Mouse (Mus musculus) erythroblast, embryonic 14.5 days (primary cell): ENCODE data around the gene Dip2c. TPM values are rescaled to one million over a fixed set of nuclear protein-coding genes. Genes with fewer than 3 reads are reported as not detected.

ENCODE experiments used
- H3K27me3 ChIP-seq: 2 replicates; pipeline ENCODE4 v1.6.1; 2012; ENCODE audit warnings: inconsistent platforms; ENCODE audit not compliant: control insufficient read depth
- H3K36me3 ChIP-seq: 2 replicates; pipeline ENCODE4 v1.6.1; 2012; ENCODE audit warnings: mild to moderate bottlenecking, inconsistent platforms; ENCODE audit not compliant: control insufficient read depth
- H3K4me1 ChIP-seq: 2 replicates; pipeline ENCODE4 v1.6.1; 2012; ENCODE audit warnings: inconsistent platforms; ENCODE audit not compliant: control insufficient read depth
- H3K4me3 ChIP-seq: replicated peaks from 2 replicates; pipeline ENCODE3; 2012; ENCODE audit warnings: moderate library complexity, mild to moderate bottlenecking, inconsistent platforms
- H3K9me3 ChIP-seq: 2 replicates; pipeline ENCODE4 v1.6.1; 2012; ENCODE audit warnings: low read length, inconsistent platforms, mixed read lengths; ENCODE audit not compliant: control insufficient read depth
- GATA1 ChIP-seq: IDR thresholded peaks from 2 replicates; pipeline ENCODE4 v1.6.1; 2012; ENCODE audit warnings: low read length, inconsistent platforms, mixed read lengths
- TAL1 ChIP-seq: IDR thresholded peaks from 3 replicates; pipeline ENCODE4 v1.6.1; 2012; ENCODE audit warnings: low read length, inconsistent platforms, mixed read lengths
- polyA plus RNA-seq: library from polyadenylated mRNA; stranded (reverse); fragments of >175 nt; gene quantifications from 2 replicates; pipeline ENCODE4 v1.2.3, GENCODE M21; 2012

Dip2c gene
- polyA plus RNA-seq, 1 experiment, result 0.02 TPM

DNA sequence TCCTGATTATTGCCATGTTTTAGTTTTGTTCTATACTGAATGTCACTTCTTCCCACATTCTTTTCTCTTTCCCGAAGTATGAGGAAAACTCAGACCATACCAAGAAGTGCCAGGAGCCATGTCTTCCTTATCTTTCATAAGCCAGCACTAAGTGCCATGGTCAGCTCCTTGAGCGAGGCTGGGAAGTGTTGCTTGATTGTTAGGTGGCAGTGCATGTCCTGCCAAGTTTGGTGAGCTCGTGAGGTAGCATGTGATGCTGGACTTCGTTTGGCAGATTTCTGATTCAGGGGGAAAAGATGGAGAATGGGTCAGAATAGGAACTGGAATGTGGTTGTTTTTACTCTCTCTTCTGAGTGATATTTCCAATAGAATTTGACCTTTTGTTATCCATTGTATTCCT, 150.5 kb downstream of the Dip2c start:
- Histone ChIP-seq H3K36me3 (no peaks in the 10 kb centered on the region), H3K4me3 (no peak overlapping the region), H3K9me3 (no peaks in the 10 kb centered on the region), H3K4me1 (peaks cover 26% of the 10 kb centered on the region), H3K27me3 (no peaks in the 10 kb centered on the region)
- TF ChIP-seq GATA1, result no peak
- no peak for TF ChIP-seq TAL1

DNA sequence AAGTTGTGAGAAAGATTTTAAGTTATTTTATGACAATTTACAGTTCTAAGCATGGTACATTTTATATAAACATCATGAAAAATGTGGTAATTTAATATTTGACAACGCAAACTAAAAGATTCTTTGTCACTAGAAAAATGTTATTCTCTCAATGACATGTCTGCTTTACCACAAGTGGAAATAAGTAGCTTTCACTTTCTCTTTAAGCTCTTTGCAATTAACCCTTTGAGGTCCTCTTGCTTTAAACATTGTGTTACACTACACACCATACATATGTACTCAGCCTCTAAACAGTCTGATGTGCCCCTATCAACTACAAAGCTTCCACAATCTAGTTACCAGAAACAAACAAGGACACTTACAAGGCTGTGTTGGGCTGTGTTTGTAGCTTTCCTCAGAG, 153.6 kb downstream of the Dip2c start:
- TF ChIP-seq GATA1, result no peak
- TF ChIP-seq TAL1, result no peak
- Histone ChIP-seq H3K9me3 (no peaks in the 10 kb centered on the region), H3K4me3 (no peak overlapping the region), H3K36me3 (no peaks in the 10 kb centered on the region), H3K27me3 (no peaks in the 10 kb centered on the region), H3K4me1 (peaks cover 14% of the 10 kb centered on the region)

DNA sequence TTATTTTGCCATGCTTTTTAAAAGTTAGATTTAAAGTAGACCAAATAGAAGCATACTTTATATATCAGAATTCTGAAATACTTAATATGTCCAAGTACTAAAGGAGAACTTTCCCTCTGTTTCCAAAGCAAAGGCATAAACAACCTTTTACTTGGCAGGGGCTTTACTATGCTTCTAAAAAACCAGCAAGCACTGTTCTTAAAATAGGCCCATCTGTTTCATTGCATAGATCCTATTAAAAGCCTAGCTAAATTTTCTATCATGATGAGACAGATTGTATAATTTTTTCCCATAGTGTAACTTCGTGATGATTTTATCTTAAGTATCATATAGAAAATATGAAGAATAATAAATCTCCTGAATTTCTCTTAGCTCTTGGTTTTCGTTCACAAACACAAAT, 154.4 kb downstream of the Dip2c start:
- Histone ChIP-seq H3K27me3 (no peaks in the 10 kb centered on the region), H3K9me3 (no peaks in the 10 kb centered on the region)
- no peak for TF ChIP-seq GATA1
- TF ChIP-seq TAL1, result no peak

DNA sequence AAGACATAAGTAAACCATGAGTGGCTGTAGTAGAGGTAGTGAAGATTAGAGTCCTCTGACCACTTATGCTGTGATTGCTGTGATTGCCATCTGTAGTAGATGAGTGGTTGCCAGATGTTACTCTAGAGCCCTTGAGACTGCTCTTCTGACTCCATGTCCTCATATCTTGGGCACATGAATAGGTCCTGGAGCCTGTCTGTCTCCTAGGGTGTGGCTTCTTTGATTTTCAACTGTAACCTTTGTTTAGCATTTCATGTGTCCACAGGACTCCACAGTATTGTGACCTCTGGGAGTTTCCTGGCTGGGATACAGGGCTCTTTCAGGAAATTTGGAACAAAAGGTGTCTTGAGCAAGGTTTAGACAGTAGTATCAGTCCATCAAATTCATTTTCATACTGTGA, 155.1 kb downstream of the Dip2c start:
- H3K4me3 ChIP-seq, result no peak overlapping the region
- no peaks in the 10 kb centered on the region for H3K36me3 ChIP-seq
- peaks cover 8% of the 10 kb centered on the region for H3K4me1 ChIP-seq
- H3K27me3 ChIP-seq, result no peaks in the 10 kb centered on the region
- no peaks in the 10 kb centered on the region for H3K9me3 ChIP-seq
- no peak for TF ChIP-seq GATA1
- TF ChIP-seq TAL1, result no peak

More for the DNA sequence above, 154.4 kb downstream of the Dip2c start:
- Histone ChIP-seq H3K36me3 (no peaks in the 10 kb centered on the region), H3K4me1 (peaks cover 14% of the 10 kb centered on the region), H3K4me3 (no peak overlapping the region)

DNA sequence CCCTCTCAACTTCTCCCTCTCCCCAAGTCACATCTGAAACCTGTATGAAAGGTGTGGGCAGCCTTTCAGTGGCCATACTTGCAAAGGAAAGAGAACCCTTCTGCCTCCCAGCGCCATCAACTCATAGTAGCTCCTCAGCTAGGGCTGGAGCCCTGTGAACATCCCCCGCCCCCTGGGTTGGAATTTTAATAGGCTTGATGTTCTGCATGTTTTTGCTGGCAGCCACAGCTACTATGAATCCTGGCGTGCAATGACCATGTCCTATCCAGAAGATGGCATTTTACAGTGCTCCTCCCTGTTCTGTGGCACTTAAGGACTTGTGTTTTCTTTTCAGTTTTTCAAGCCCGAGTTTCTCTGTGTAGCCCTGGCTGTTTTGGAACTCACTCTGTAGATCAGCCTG, 166.7 kb downstream of the Dip2c start:
- no peak for TF ChIP-seq TAL1
- TF ChIP-seq GATA1, result no peak
- H3K27me3 ChIP-seq, result no peaks in the 10 kb centered on the region
- no peak overlapping the region for H3K4me3 ChIP-seq
- no peaks in the 10 kb centered on the region for H3K36me3 ChIP-seq
- H3K4me1 ChIP-seq, result peaks cover 20% of the 10 kb centered on the region
- no peaks in the 10 kb centered on the region for H3K9me3 ChIP-seq

DNA sequence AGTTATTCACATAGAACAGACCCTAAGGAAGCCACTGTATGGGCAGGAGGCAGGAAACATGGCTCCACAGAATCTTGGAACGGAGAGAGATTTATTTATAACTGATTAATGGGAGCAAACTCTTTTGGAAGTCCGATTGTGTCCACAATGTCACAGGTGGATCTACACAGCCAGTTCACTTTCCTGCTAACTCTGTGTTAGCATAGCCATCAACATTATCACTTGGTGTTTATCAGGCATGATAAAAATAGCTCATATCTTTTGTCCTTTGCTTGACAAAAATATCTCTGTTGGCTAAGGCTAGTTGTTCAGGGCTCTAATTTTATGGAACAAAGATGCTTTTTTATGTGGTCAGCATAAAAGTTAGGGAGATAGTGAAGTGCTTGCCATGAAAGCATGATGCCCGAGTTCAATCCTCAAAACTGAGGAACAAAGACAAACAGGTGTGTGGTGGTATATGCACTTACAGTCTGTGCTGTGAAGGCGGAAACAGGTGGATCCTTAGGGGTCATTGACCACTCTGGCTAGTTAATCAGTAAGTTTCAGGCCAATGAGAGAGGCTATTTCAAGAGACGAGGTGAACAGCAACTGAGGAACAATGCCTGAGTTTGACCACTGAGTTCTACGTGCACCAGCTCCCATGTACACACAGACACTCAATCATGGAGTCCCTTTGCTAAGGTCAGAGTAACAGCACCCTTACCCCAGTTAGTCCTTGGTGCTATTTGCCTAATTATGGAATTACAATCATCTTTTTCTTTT, 169.4 kb downstream of the Dip2c start:
- Histone ChIP-seq H3K4me3 (no peak overlapping the region), H3K9me3 (no peaks in the 10 kb centered on the region), H3K36me3 (no peaks in the 10 kb centered on the region), H3K4me1 (peaks cover 36% of the 10 kb centered on the region), H3K27me3 (no peaks in the 10 kb centered on the region)
- no peak for TF ChIP-seq TAL1
- TF ChIP-seq GATA1, result no peak

DNA sequence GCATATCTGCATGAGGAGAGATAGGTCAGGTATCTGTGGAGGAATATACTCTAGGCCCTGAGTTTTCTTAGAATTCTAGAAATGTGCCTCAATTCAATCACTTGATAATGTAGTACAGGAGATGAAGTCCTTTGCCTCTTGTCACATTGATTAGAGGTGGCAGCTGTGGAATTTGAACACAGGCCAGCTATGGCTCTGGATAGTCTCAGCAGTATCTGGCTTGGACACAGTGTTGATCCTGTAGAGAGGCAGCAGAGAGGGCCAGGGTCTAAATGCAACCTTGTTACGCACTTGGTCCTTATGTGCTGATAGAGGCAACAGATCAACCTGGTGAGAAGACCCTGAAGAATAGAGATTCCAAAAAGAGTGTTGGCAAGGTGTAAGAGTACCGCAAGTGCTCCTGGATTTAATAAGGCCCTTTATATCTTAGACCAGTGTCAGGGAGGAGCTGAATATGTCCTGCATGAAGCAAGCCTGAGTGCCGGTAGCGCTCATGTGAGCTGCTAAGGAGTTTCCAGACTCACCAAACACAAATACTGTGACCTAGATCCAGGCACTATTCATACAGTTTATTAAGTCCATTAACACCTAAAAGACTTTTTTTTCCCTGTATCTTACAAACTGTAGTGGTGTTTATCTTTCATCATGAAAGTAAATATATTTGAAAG, 170.3 kb downstream of the Dip2c start:
- no peaks in the 10 kb centered on the region for H3K36me3 ChIP-seq
- H3K9me3 ChIP-seq, result no peaks in the 10 kb centered on the region
- peaks cover 36% of the 10 kb centered on the region for H3K4me1 ChIP-seq
- no peak overlapping the region for H3K4me3 ChIP-seq
- H3K27me3 ChIP-seq, result no peaks in the 10 kb centered on the region
- TF ChIP-seq GATA1, result no peak
- TF ChIP-seq TAL1, result no peak

DNA sequence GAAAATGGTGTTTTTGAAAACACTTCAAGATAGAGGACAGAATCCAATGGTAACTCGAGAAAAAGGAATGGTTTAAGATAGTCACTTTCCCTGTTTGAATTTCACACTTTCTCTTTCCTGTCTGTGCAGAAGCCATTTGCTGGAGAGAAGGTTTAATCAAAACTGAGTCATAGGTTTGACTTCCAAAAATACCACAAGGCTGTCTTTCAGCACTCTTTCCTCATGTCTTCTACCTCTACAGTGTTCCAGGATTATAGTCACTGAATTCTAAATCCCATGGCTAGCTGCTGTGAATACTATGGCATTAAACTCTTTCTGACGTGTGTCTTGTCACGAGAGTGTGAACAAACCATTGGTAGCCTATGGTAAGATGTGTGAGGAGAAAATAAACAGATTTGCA, 173.9 kb downstream of the Dip2c start:
- H3K4me1 ChIP-seq, result peaks cover 33% of the 10 kb centered on the region
- H3K36me3 ChIP-seq, result no peaks in the 10 kb centered on the region
- no peaks in the 10 kb centered on the region for H3K27me3 ChIP-seq
- H3K9me3 ChIP-seq, result no peaks in the 10 kb centered on the region
- H3K4me3 ChIP-seq, result no peak overlapping the region
- no peak for TF ChIP-seq GATA1

DNA sequence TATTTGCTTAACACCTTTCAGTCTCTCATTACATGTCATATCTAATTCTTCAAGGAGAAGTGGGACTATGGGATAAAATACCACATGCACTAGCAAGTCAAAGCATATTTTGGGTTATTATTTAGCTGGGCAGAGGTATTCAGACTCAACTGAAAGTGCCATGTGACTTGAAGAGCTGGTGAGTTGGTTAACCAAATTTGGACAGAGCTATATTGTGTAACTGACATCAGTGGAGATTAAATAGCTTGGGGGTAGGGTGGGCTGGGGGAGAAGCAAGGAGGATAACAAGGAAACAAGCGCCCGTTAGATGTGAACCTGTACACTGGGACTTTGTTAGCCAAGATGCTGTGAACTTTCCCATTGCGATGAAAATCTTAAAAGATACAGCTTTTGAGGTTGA, 175.6 kb downstream of the Dip2c start:
- Histone ChIP-seq H3K4me3 (no peak overlapping the region), H3K36me3 (no peaks in the 10 kb centered on the region), H3K4me1 (peaks cover 19% of the 10 kb centered on the region), H3K9me3 (no peaks in the 10 kb centered on the region), H3K27me3 (no peaks in the 10 kb centered on the region)
- TF ChIP-seq GATA1, result no peak
- no peak for TF ChIP-seq TAL1
